Mouse (Mus musculus): ENCODE measurements around the gene Parp16.

GRCm38 (mm10) chr9:65172654-65173053 is 22.5 kb upstream of the Parp16 start:
- TF ChIP-seq CTCF (IDR thresholded peaks at IDR 0.05; ENCODE audit: low read depth, low read length) (no peak), POLR2A (IDR thresholded peaks at IDR 0.05; ENCODE audit: borderline replicate concordance, low read depth, low read length) (no peak)
